Mouse (Mus musculus) bone marrow, adult 2 months (tissue): ENCODE measurements around the gene Lrrc30.

Experiments used
- CTCF ChIP-seq: fragments of 200-500 bp; IDR thresholded peaks from 2 replicates; pipeline ENCODE4 v1.5.1; 2011; ENCODE audit warnings: low read length, control low read depth; ENCODE audit not compliant: control insufficient read depth, insufficient read depth
- POLR2A ChIP-seq: fragments of 200-500 bp; IDR thresholded peaks from 2 replicates; pipeline ENCODE4 v1.6.1; 2011; ENCODE audit warnings: low read depth, mild to moderate bottlenecking, control low read depth, low read length, borderline replicate concordance; ENCODE audit not compliant: control insufficient read depth

DNA sequence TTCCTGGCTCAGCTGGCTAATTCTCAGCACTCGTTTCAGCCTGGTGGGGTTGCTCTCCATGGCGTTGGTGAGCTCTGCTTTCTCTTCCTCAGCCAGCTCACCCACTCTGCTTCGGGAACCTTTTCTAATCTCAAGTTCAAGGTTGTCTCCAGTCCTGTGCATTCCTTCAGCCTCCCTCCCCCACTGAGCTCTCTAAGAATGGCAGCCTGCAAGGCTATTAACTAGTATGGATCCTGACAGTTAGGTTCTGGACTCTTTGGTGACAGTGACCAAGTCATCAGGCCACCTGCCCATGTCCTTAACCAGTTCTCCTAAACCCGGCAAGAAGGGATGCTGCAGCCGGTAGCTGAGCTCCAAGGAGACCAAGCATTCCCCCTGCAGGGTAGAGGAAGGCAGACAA is 34.5 kb upstream of the Lrrc30 start:
- TF ChIP-seq CTCF (no peak), POLR2A (no peak)
